19 mouse cellular contexts compared by ENCODE assay signal in the genomic region with DNA sequence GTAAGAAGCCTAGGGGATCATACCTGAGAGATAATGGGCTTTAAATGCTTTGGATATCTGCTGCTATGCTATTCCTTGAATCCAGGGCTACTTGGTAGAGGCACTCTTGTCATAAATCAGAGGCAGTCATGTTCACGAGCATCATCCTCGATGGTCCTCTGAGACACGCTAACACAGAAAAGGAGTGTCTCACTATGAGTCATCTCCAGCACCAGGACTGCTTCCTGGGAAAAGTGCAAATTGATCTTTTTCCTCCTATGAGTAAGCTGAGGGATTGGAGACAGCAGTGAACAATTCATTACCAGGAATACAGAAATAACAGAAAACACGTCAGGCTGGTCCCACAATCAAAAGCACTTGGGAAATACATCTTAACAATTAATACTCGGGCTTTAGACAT.
"Had no signal": no experiment of that assay in that cellular context is flagged by ENCODE, and none has a peak within 500 bp of the region (broad histone marks: within the 10 kb centered on the region; RNA-seq: fewer than 3 reads in every experiment).

No protein-coding gene starts in this region.

- H3K27me3 ChIP-seq: limb, embryonic 12.5 days; limb, embryonic 15.5 days; midbrain, embryonic 12.5 days; midbrain, embryonic 15.5 days; neural tube, embryonic 13.5 days; stomach, embryonic 15.5 days had no signal

- H3K4me3 ChIP-seq: limb, embryonic 12.5 days; limb, embryonic 15.5 days; midbrain, embryonic 12.5 days; midbrain, embryonic 15.5 days; neural tube, embryonic 13.5 days; stomach, embryonic 15.5 days had no signal

- H3K27ac ChIP-seq: limb, embryonic 12.5 days; limb, embryonic 15.5 days; liver, embryonic 14.5 days; macrophage; midbrain, embryonic 12.5 days; midbrain, embryonic 15.5 days; neural tube, embryonic 13.5 days; stomach, embryonic 15.5 days had no signal

- DNase-seq: kidney, adult 9 months; kidney, postnatal 14 days; kidney, postnatal 4 days; layer of hippocampus, adult 9-11 months; liver, postnatal 0 days; lung, embryonic 14.5 days; right cerebral cortex, postnatal 25 days; spleen, adult 18-20 months; thymus, postnatal 25 days had no signal

- H3K36me3 ChIP-seq: limb, embryonic 12.5 days; limb, embryonic 15.5 days; midbrain, embryonic 12.5 days; midbrain, embryonic 15.5 days; neural tube, embryonic 13.5 days; stomach, embryonic 15.5 days had no signal

- ATAC-seq: liver, postnatal 0 days; lung, postnatal 0 days; midbrain, embryonic 15.5 days had no signal

- H3K4me1 ChIP-seq: limb, embryonic 12.5 days; midbrain, embryonic 12.5 days; midbrain, embryonic 15.5 days; neural tube, embryonic 13.5 days; stomach, embryonic 15.5 days had no signal

- H3K4me2 ChIP-seq: limb, embryonic 12.5 days; limb, embryonic 15.5 days; liver, embryonic 11.5 days; lung, embryonic 14.5 days; midbrain, embryonic 12.5 days; midbrain, embryonic 15.5 days; neural tube, embryonic 13.5 days; stomach, embryonic 15.5 days had no signal

- H3K9ac ChIP-seq: limb, embryonic 12.5 days; limb, embryonic 15.5 days; liver, embryonic 14.5 days; liver, postnatal 0 days; lung, embryonic 14.5 days; midbrain, embryonic 12.5 days; midbrain, embryonic 15.5 days; neural tube, embryonic 13.5 days; stomach, embryonic 15.5 days had no signal

- H3K9me3 ChIP-seq: limb, embryonic 12.5 days; limb, embryonic 15.5 days; midbrain, embryonic 12.5 days; midbrain, embryonic 15.5 days; neural tube, embryonic 13.5 days; stomach, embryonic 15.5 days had no signal
